25 mouse cellular contexts compared by ENCODE assay signal in the genomic region with DNA sequence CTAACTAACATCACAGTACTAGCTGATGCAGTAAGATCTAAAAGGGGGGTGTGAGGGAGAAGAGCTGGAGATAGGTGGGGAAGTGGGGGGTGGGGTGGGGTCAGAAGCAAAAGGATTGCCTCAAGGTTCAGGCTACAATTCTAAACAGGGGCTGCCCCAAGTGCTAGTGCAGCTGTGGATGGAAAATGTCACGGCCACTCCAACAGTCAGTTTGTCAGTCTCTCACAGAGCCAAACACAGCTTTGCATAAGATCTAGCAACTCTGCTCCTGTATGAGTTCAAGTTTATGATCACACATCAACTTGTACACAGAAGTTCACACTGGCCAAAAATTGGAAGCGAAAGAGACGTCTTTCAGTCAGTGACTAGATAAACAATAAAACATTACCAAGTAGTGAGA. TPM values are rescaled to one million over a fixed set of nuclear protein-coding genes. Genes with fewer than 3 reads are reported as not detected.
DNase-seq lines count a peak whose midpoint lies in the region; ATAC-seq and TF ChIP-seq lines count a peak whose summit lies in the region.
"Had no signal": no experiment of that assay in that cellular context is flagged by ENCODE, and none has a peak within 500 bp of the region (broad histone marks: within the 10 kb centered on the region; RNA-seq: fewer than 3 reads in every experiment).

No protein-coding gene starts in this region.

- H3K4me1 ChIP-seq in lung, embryonic 14.5 days (ENCODE audit: insufficient read depth) = no peaks in the 10 kb centered on the region
- H3K4me1 ChIP-seq in forebrain, embryonic 14.5 days (ENCODE audit: control insufficient read depth, insufficient read depth, low read length) = peaks cover 3% of the 10 kb centered on the region
- H3K4me1 ChIP-seq: heart, embryonic 12.5 days had no signal

- ATAC-seq in lung, embryonic 14.5 days (ENCODE audit: insufficient read depth) = no peak
- peak; percentile 28 for ATAC-seq in CD4-positive, CD25-positive, alpha-beta regulatory T cell, adult 4 months
- no peak for ATAC-seq in forebrain, embryonic 14.5 days
- ATAC-seq: activated CD4-positive, CD25-positive, alpha-beta regulatory T cell, adult 4 months; forebrain, embryonic 15.5 days; hindbrain, postnatal 0 days; intestine, postnatal 0 days had no signal

- peak; percentile 44 for DNase-seq in lung, embryonic 14.5 days
- no peak for DNase-seq in lung, postnatal 14 days
- DNase-seq in splenic B cell, adult 2 months (ENCODE audit: low read depth, low spot score) = peak; percentile 17
- DNase-seq in forebrain, embryonic 14.5 days (ENCODE audit: low spot score) = no peak
- no peak for DNase-seq in thymus, postnatal 25 days
- DNase-seq: adrenal gland, adult 8-10 months; cerebellum, adult 11 months; cerebellum, adult 2 months; cerebellum, adult 9-11 months; cerebellum, postnatal 25 days; gastrocnemius, adult 2 months; gastrocnemius, postnatal 14 days; heart, adult 18-20 months; heart, postnatal 14 days; heart, postnatal 4 days had no signal

- no peaks in the 10 kb centered on the region for H3K27me3 ChIP-seq in lung, embryonic 14.5 days (ENCODE audit: insufficient read depth, low read length)
- H3K27me3 ChIP-seq in splenic B cell, adult 2 months (ENCODE audit: control insufficient read depth, insufficient read depth, low read length, poor library complexity, severe bottlenecking) = no peaks in the 10 kb centered on the region; the same call in 1 of the 2 replicates
- H3K27me3 ChIP-seq in forebrain, embryonic 14.5 days (replicated peaks; ENCODE audit: control insufficient read depth, insufficient read depth, low read length) = no peaks in the 10 kb centered on the region
- H3K27me3 ChIP-seq: embryonic facial prominence, embryonic 12.5 days; embryonic facial prominence, embryonic 15.5 days; forebrain, embryonic 15.5 days had no signal

- no peaks in the 10 kb centered on the region for H3K9me3 ChIP-seq in lung, embryonic 14.5 days (ENCODE audit: low read depth, low read length)
- H3K9me3 ChIP-seq in forebrain, embryonic 14.5 days (replicated peaks; ENCODE audit: control insufficient read depth, low read length) = no peaks in the 10 kb centered on the region
- H3K9me3 ChIP-seq: embryonic facial prominence, embryonic 12.5 days; embryonic facial prominence, embryonic 15.5 days; forebrain, embryonic 15.5 days; heart, embryonic 15.5 days had no signal

- no peak overlapping the region for H3K9ac ChIP-seq in lung, embryonic 14.5 days
- no peak overlapping the region for H3K9ac ChIP-seq in forebrain, embryonic 14.5 days (ENCODE audit: low read length)
- H3K9ac ChIP-seq: embryonic facial prominence, embryonic 12.5 days; embryonic facial prominence, embryonic 15.5 days; forebrain, embryonic 15.5 days; heart, embryonic 12.5 days; heart, embryonic 15.5 days; hindbrain, embryonic 14.5 days had no signal

- H3K4me2 ChIP-seq in lung, embryonic 14.5 days = no peak overlapping the region
- no peak overlapping the region for H3K4me2 ChIP-seq in forebrain, embryonic 14.5 days (ENCODE audit: low read length)
- H3K4me2 ChIP-seq: embryonic facial prominence, embryonic 12.5 days; embryonic facial prominence, embryonic 15.5 days; forebrain, embryonic 15.5 days; heart, embryonic 12.5 days; heart, embryonic 15.5 days; hindbrain, embryonic 14.5 days had no signal

- H3K36me3 ChIP-seq in lung, embryonic 14.5 days (ENCODE audit: insufficient read depth) = no peaks in the 10 kb centered on the region
- H3K36me3 ChIP-seq in splenic B cell, adult 2 months (ENCODE audit: control insufficient read depth, insufficient read depth, low read length, poor library complexity, severe bottlenecking) = no peaks in the 10 kb centered on the region
- H3K36me3 ChIP-seq in forebrain, embryonic 14.5 days (ENCODE audit: control insufficient read depth, insufficient read depth, low read length) = no peaks in the 10 kb centered on the region
- H3K36me3 ChIP-seq: embryonic facial prominence, embryonic 12.5 days; embryonic facial prominence, embryonic 15.5 days; forebrain, embryonic 15.5 days; heart, embryonic 12.5 days; heart, embryonic 15.5 days had no signal

- 50% methylated on average over 3 of the region's 3 CpGs for WGBS in lung, embryonic 14.5 days
- 92% methylated on average over 3 of the region's 3 CpGs for WGBS in forebrain, embryonic 14.5 days

- no peak overlapping the region for H3K4me3 ChIP-seq in lung, embryonic 14.5 days (ENCODE audit: low read depth, low read length)
- no peak overlapping the region for H3K4me3 ChIP-seq in forebrain, embryonic 14.5 days (ENCODE audit: low read depth, low read length)
- H3K4me3 ChIP-seq: embryonic facial prominence, embryonic 12.5 days; embryonic facial prominence, embryonic 15.5 days; forebrain, embryonic 15.5 days; gastrocnemius, adult 2 months; heart, embryonic 12.5 days; heart, embryonic 15.5 days had no signal

- H3K27ac ChIP-seq in lung, embryonic 14.5 days (ENCODE audit: low read depth) = no peak overlapping the region
- H3K27ac ChIP-seq in forebrain, embryonic 14.5 days (ENCODE audit: low read depth, low read length) = no peak overlapping the region
- H3K27ac ChIP-seq: embryonic facial prominence, embryonic 12.5 days; embryonic facial prominence, embryonic 15.5 days; forebrain, embryonic 15.5 days; gastrocnemius, adult 2 months; heart, embryonic 15.5 days; hindbrain, embryonic 14.5 days; hindbrain, postnatal 0 days had no signal

- no peak for TF ChIP-seq CTCF in lung, embryonic 14.5 days (IDR thresholded peaks at IDR 0.05; ENCODE audit: low read depth)

RNA-seq across cellular contexts. Expression of a gene that starts 4.1 kb away (rescaled TPM):
- polyA plus RNA-seq in lung, embryonic 14.5 days (2014; fragmentation: Nextera tagmentation; extraction: Ambion mirVana) = 29.8 and 30.0 TPM in 2 replicates
- polyA plus RNA-seq in CD4-positive, CD25-positive, alpha-beta regulatory T cell, adult 4 months (2017; shearing (Covaris generic)) = 1 to 10 TPM; 3.9 to 5.6 TPM
- polyA plus RNA-seq in forebrain, embryonic 14.5 days (2014; fragmentation: Nextera tagmentation; extraction: Ambion mirVana) = 26.0 and 34.1 TPM in 2 replicates

RNA-seq across cellular contexts. Expression of a gene that starts 10.3 kb away (rescaled TPM):
- polyA plus RNA-seq in lung, embryonic 14.5 days (2014; fragmentation: Nextera tagmentation; extraction: Ambion mirVana) = 8.0 and 9.5 TPM in 2 replicates
- polyA plus RNA-seq in CD4-positive, CD25-positive, alpha-beta regulatory T cell, adult 4 months (2017; shearing (Covaris generic)) = under 1 TPM in 1 of 2 experiments, not detected in 1; 0.29 TPM
- polyA plus RNA-seq in forebrain, embryonic 14.5 days (2014; fragmentation: Nextera tagmentation; extraction: Ambion mirVana) = 127 and 193 TPM in 2 replicates
- polyA plus RNA-seq: activated CD4-positive, CD25-positive, alpha-beta regulatory T cell, adult 4 months had no signal

Comparison
In these comparisons a context has a peak if more than half of its experiments do, and no peak if none do; other contexts are left out.
1. DNase-seq: peak in lung, embryonic 14.5 days (single experiment) and splenic B cell, adult 2 months (single experiment); none in lung, postnatal 14 days (single experiment), forebrain, embryonic 14.5 days (single experiment) and thymus, postnatal 25 days (single experiment).
2. RNA of a gene that starts 10.3 kb away (polyA plus RNA-seq): 127 to 193 TPM in forebrain, embryonic 14.5 days; 8.0 to 9.5 TPM in lung, embryonic 14.5 days and 0.29 TPM in CD4-positive, CD25-positive, alpha-beta regulatory T cell, adult 4 months; every median in the first group is over 10 times any median in the second.